Comparison of ENCODE assay signal across 8 mouse cellular contexts in genomic region chr12:113217306-113218242, GRCm38 (mm10). TPM values are rescaled to one million over a fixed set of nuclear protein-coding genes. Genes with fewer than 3 reads are reported as not detected.
DNase-seq lines count a peak whose midpoint lies in the region; ATAC-seq and TF ChIP-seq lines count a peak whose summit lies in the region.

No protein-coding gene starts in this region.

- H3K4me2 ChIP-seq in embryonic facial prominence, embryonic 15.5 days (replicated peaks): no peak overlapping the region

- no peak for TF ChIP-seq POLR2A in bone marrow, adult 2 months (IDR thresholded peaks at IDR 0.05; ENCODE audit: borderline replicate concordance, control insufficient read depth, low read depth, low read length)

- no peaks in the 10 kb centered on the region for H3K27me3 ChIP-seq in embryonic facial prominence, embryonic 15.5 days

- DNase-seq in heart, postnatal 25 days (ENCODE audit: low spot score): peak; percentile 28
- DNase-seq in layer of hippocampus, adult 18-20 months (ENCODE audit: low spot score in 2 of 2): peak; percentile 27 to 75
- DNase-seq in lung, postnatal 10 days: peak; percentile 80
- DNase-seq in ovary, postnatal 10 days (ENCODE audit: low spot score): peak; percentile 14
- peak; percentile 71 to 85 for DNase-seq in thymus, postnatal 10 days (ENCODE audit: low spot score in 2 of 2)

- H3K27ac ChIP-seq in bone marrow, adult 2 months (ENCODE audit: control insufficient read depth, insufficient read depth, low read depth, low read length, poor library complexity): no peak overlapping the region
- H3K27ac ChIP-seq in embryonic facial prominence, embryonic 15.5 days (replicated peaks): no peak overlapping the region

- intact Hi-C loops in heart, postnatal 25 days (cut with DNase I): no loop called here

- WGBS in bone marrow, adult 2 months: 23% methylated on average over 11 of the region's 11 CpGs
- WGBS in embryonic facial prominence, embryonic 15.5 days: 26% methylated on average over 11 of the region's 11 CpGs

- H3K9me3 ChIP-seq in embryonic facial prominence, embryonic 15.5 days (replicated peaks): no peaks in the 10 kb centered on the region

- H3K4me3 ChIP-seq in bone marrow, adult 2 months (replicated peaks; ENCODE audit: control insufficient read depth, low read depth, low read length): no peak overlapping the region
- H3K4me3 ChIP-seq in embryonic facial prominence, embryonic 15.5 days (replicated peaks): no peak overlapping the region

- peak; percentile 100 for TF ChIP-seq CTCF in bone marrow, adult 2 months (IDR thresholded peaks at IDR 0.05; ENCODE audit: control insufficient read depth, insufficient read depth, low read length)

- peaks cover 2% of the 10 kb centered on the region for H3K4me1 ChIP-seq in bone marrow, adult 2 months (ENCODE audit: control insufficient read depth, insufficient read depth, low read length)
- H3K4me1 ChIP-seq in embryonic facial prominence, embryonic 15.5 days: no peaks in the 10 kb centered on the region

- peak; percentile 44 for ATAC-seq in CD4-positive, CD25-positive, alpha-beta regulatory T cell, adult 4 months
- ATAC-seq in embryonic facial prominence, embryonic 15.5 days (ENCODE audit: insufficient number of reproducible peaks, low FRiP score, low TSS enrichment, low read depth): 0 out of 2 replicates have a peak, but pooled peaks have one; percentile 15

- no peaks in the 10 kb centered on the region for H3K36me3 ChIP-seq in embryonic facial prominence, embryonic 15.5 days

- H3K9ac ChIP-seq in embryonic facial prominence, embryonic 15.5 days: no peak overlapping the region

RNA-seq across cellular contexts. Expression of gene Tmem121, which starts 31.8 kb away (rescaled TPM):
- polyA plus RNA-seq in CD4-positive, CD25-positive, alpha-beta regulatory T cell, adult 4 months (2017; shearing (Covaris generic)): not detected
- polyA plus RNA-seq in bone marrow, adult 2 months (2011; ENCODE audit: insufficient read depth, insufficient read length, low replicate concordance, missing spikeins): not detected in 2 replicates
- polyA plus RNA-seq in embryonic facial prominence, embryonic 15.5 days (2015; fragmentation: Nextera tagmentation; extraction: Ambion mirVana): 17.0 and 17.5 TPM in 2 replicates
- under 1 TPM in 1 of 2 experiments, not detected in 1; 0.17 TPM for total RNA-seq in heart, postnatal 25 days (2021)
- total RNA-seq in layer of hippocampus, adult 18-20 months (2021): 10 to 100 TPM; 19.4 to 25.4 TPM

Comparison
In these comparisons a context has a peak if more than half of its experiments do, and no peak if none do; other contexts are left out.
1. DNase-seq: peak in every context shown above with its lines; median percentile 80 in lung, postnatal 10 days; 78 in thymus, postnatal 10 days; 51 in layer of hippocampus, adult 18-20 months; 28 in heart, postnatal 25 days; 14 in ovary, postnatal 10 days.
2. RNA of gene Tmem121, which starts 31.8 kb away (polyA plus RNA-seq): 17.0 to 17.5 TPM in embryonic facial prominence, embryonic 15.5 days; not detected in bone marrow, adult 2 months and not detected in CD4-positive, CD25-positive, alpha-beta regulatory T cell, adult 4 months; every median in the first group is over 10 times any median in the second.